Mouse (Mus musculus) testis, adult 2 months (tissue): ENCODE measurements around the gene Gbx1.

Experiments used
- CTCF ChIP-seq: fragments of 200-500 bp; IDR thresholded peaks from 2 replicates; pipeline ENCODE4 v1.5.1; 2012; ENCODE audit warnings: low read depth, mild to moderate bottlenecking, inconsistent platforms, low read length, moderate library complexity; ENCODE audit not compliant: control insufficient read depth, insufficient read depth, insufficient replicate concordance
- POLR2A ChIP-seq: fragments of 200-500 bp; IDR thresholded peaks from 2 replicates; pipeline ENCODE4 v1.6.1; 2012; ENCODE audit warnings: low read depth, mild to moderate bottlenecking, inconsistent platforms, low read length, moderate library complexity; ENCODE audit not compliant: control insufficient read depth

DNA sequence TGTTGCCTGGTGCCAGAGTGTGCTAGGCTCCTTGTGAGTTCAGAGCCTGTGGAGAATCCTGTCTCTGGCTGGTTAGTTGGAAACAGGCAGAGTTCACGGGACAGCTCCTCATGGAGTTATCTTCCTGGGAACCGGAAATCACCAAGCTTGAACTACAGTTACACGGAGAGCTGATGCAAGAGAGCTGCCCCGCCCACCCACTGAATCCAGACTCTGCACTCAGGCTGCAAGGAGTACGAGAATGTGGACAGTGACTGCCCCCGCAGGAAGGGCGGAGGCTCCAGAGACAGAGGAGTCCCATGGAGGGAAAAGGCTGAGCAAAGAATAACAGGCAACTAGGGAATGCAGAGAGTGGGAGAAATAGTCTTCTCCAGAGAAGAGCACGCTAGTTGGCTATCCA lies 14.7 kb downstream of the Gbx1 start:
- no peak for TF ChIP-seq POLR2A
- no peak for TF ChIP-seq CTCF
